Mouse (Mus musculus): ENCODE measurements around the gene Ccdc97. TPM values are rescaled to one million over a fixed set of nuclear protein-coding genes. Genes with fewer than 3 reads are reported as not detected.

The Ccdc97 gene
- total and polyA plus RNA-seq, 2 experiments = 6.8 to 38.4 TPM

GRCm38 (mm10) chr7:25719761-25720610, 1.1 kb upstream of the Ccdc97 start:
- WGBS = 57% methylated on average over 10 of the region's 10 CpGs
- H3K79me2 ChIP-seq (ENCODE audit: control insufficient read depth, insufficient read depth, low read length) = no peaks in the 10 kb centered on the region
- no peak overlapping the region for H3K27ac ChIP-seq (replicated peaks; ENCODE audit: insufficient read depth, low read depth, low read length)
- no peak overlapping the region for H3K9ac ChIP-seq (ENCODE audit: low read depth, low read length)
- no peak overlapping the region for H3K4me3 ChIP-seq (ENCODE audit: insufficient read depth, low read depth, low read length)
- peak; percentile 51 for DNase-seq (ENCODE audit: extremely low read depth, low read depth, low spot score)
- TF ChIP-seq CTCF (IDR thresholded peaks at IDR 0.05; ENCODE audit: low read depth, low read length) (peak; percentile 98), POLR2A (IDR thresholded peaks at IDR 0.05; ENCODE audit: extremely low read depth, insufficient read depth, low read length) (no peak)
- H3K36me3 ChIP-seq (ENCODE audit: control insufficient read depth, insufficient read depth, low read length) = peaks cover 26% of the 10 kb centered on the region
- no peaks in the 10 kb centered on the region for H3K27me3 ChIP-seq (ENCODE audit: control insufficient read depth, insufficient read depth, low read length)
- peaks cover 7% of the 10 kb centered on the region for H3K4me1 ChIP-seq (ENCODE audit: control insufficient read depth, insufficient read depth, low read length)

DNA sequence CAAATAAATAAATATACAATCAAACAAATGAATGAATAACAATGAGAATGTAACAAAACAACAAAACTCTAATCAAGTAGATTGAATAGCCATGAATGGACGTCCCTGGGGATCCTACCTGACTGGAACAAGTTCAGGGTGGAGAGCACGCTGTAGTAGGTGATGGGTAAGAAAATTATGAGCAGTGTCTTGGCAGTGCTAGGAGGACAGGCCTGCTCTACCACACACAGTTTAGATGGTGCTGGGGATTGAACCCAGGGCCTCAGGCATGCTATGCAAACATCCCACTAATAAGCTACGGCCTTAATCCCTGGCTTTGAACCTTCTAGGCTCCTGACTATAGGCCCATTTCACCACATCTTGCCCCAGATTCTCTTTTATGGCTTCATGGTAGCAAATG, 1.4 kb downstream of the Ccdc97 start:
- H3K36me3 ChIP-seq (ENCODE audit: control insufficient read depth, insufficient read depth, low read length) = peaks cover 8% of the 10 kb centered on the region; the same call in 1 of the 2 replicates
- H3K9ac ChIP-seq (ENCODE audit: low read depth, low read length) = no peak overlapping the region; the same call in 1 of the 2 replicates

DNA sequence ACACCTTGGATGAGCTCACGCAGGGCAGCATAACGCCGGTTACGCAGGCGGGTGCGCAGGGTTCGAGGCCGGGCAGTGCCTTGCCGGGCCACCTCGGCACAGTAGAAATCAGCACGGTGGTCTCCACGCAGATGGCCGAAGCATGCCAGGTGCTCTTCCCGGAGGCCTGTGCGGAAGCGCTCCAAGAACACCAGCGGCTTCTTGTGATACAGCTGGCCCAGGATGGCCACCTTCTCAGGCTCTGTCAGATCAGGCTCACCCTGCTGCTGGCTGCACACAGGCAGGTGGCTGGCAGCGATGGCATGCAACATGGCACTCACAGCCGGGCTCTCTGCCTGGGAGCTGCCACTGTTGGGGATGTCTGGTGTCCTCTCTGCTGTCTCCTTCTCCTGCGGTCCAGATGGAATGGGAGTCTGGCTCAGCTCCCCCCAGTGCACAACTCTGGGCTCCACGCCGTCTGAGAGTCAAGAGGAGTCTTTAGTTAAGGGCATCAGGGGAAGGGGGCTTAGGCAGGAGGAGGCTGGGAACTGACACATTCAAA, 3.1 kb downstream of the Ccdc97 start:
- Histone ChIP-seq H3K36me3 (ENCODE audit: control insufficient read depth, insufficient read depth, low read length) (peaks cover 6% of the 10 kb centered on the region; the same call in 1 of the 2 replicates), H3K79me2 (ENCODE audit: control insufficient read depth, insufficient read depth, low read length) (no peaks in the 10 kb centered on the region)
- no peak for TF ChIP-seq POLR2A (IDR thresholded peaks at IDR 0.05; ENCODE audit: extremely low read depth, insufficient read depth, low read length)
- TF ChIP-seq CTCF (IDR thresholded peaks at IDR 0.05; ENCODE audit: low read depth, low read length) = no peak

More for the DNA sequence above, 1.4 kb downstream of the Ccdc97 start:
- TF ChIP-seq POLR2A (IDR thresholded peaks at IDR 0.05; ENCODE audit: extremely low read depth, insufficient read depth, low read length) (no peak), CTCF (IDR thresholded peaks at IDR 0.05; ENCODE audit: low read depth, low read length) (no peak)
- Histone ChIP-seq H3K4me1 (ENCODE audit: control insufficient read depth, insufficient read depth, low read length) (peaks cover 7% of the 10 kb centered on the region), H3K4me3 (ENCODE audit: insufficient read depth, low read depth, low read length) (no peak overlapping the region), H3K27ac (replicated peaks; ENCODE audit: insufficient read depth, low read depth, low read length) (no peak overlapping the region), H3K79me2 (ENCODE audit: control insufficient read depth, insufficient read depth, low read length) (no peaks in the 10 kb centered on the region), H3K27me3 (ENCODE audit: control insufficient read depth, insufficient read depth, low read length) (no peaks in the 10 kb centered on the region)
- WGBS = 89% methylated on average over 3 of the region's 3 CpGs
- no peak for DNase-seq (ENCODE audit: extremely low read depth, low read depth, low spot score)

DNA sequence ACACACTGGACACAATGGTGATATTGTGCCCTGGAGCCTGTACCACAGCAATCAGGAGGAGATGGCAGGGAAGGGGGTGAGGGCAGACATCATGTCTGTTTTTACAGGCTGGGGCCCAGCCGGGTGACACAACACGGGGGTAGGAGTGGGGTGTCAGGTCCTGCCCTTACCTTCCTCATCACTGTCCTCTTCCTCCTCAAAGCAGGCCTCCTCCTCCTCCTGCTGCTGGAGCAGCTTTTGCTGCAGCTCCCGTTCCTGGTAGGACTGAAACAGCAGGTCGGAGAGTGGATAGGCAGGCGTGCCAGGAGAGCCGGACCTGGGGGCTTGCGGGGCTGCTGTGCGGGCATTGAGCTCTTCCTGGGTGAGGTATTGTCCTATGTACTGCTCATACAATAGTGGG, 4.3 kb downstream of the Ccdc97 start:
- no peak for DNase-seq (ENCODE audit: extremely low read depth, low read depth, low spot score)
- H3K36me3 ChIP-seq (ENCODE audit: control insufficient read depth, insufficient read depth, low read length) = peaks cover 6% of the 10 kb centered on the region; the same call in 1 of the 2 replicates
- no peak overlapping the region for H3K27ac ChIP-seq (replicated peaks; ENCODE audit: insufficient read depth, low read depth, low read length)
- peaks cover 7% of the 10 kb centered on the region for H3K4me1 ChIP-seq (ENCODE audit: control insufficient read depth, insufficient read depth, low read length)
- H3K79me2 ChIP-seq (ENCODE audit: control insufficient read depth, insufficient read depth, low read length) = no peaks in the 10 kb centered on the region
- no peaks in the 10 kb centered on the region for H3K27me3 ChIP-seq (ENCODE audit: control insufficient read depth, insufficient read depth, low read length)
- H3K4me3 ChIP-seq (ENCODE audit: insufficient read depth, low read depth, low read length) = no peak overlapping the region
- H3K9ac ChIP-seq (ENCODE audit: low read depth, low read length) = no peak overlapping the region
- TF ChIP-seq CTCF (IDR thresholded peaks at IDR 0.05; ENCODE audit: low read depth, low read length) (no peak), POLR2A (IDR thresholded peaks at IDR 0.05; ENCODE audit: extremely low read depth, insufficient read depth, low read length) (no peak)
- 94% methylated on average over 8 of the region's 8 CpGs for WGBS

More for the DNA sequence above, 3.1 kb downstream of the Ccdc97 start:
- Histone ChIP-seq H3K4me3 (ENCODE audit: insufficient read depth, low read depth, low read length) (no peak overlapping the region), H3K27me3 (ENCODE audit: control insufficient read depth, insufficient read depth, low read length) (no peaks in the 10 kb centered on the region), H3K9ac (ENCODE audit: low read depth, low read length) (no peak overlapping the region), H3K4me1 (ENCODE audit: control insufficient read depth, insufficient read depth, low read length) (peaks cover 7% of the 10 kb centered on the region), H3K27ac (replicated peaks; ENCODE audit: insufficient read depth, low read depth, low read length) (no peak overlapping the region)
- WGBS = 96% methylated on average over 22 of the region's 22 CpGs
- no peak for DNase-seq (ENCODE audit: extremely low read depth, low read depth, low spot score)

DNA sequence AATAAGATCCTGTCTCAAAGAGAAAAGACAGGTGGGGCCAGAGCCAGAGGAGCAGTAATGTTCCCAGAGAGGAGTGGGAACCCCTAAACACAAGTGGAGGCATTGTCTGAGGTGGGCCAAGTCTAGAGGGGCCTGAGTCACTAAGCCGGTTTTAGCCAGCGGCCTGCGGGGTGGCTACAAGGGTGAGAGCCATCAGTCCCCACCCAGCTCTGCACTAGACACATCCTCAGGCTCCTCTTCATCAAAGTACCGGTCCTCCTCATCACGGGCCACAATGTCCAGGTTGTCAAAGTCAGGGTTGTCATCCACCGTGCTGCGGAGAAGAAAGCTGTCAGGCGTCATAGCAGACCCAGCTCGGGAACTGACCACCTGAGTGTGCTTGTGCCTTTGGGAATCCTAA, 6.1 kb downstream of the Ccdc97 start:
- Histone ChIP-seq H3K27me3 (ENCODE audit: control insufficient read depth, insufficient read depth, low read length) (no peaks in the 10 kb centered on the region), H3K4me3 (ENCODE audit: insufficient read depth, low read depth, low read length) (no peak overlapping the region), H3K9ac (ENCODE audit: low read depth, low read length) (no peak overlapping the region), H3K36me3 (ENCODE audit: control insufficient read depth, insufficient read depth, low read length) (peaks cover 6% of the 10 kb centered on the region; the same call in 1 of the 2 replicates), H3K27ac (replicated peaks; ENCODE audit: insufficient read depth, low read depth, low read length) (no peak overlapping the region), H3K79me2 (ENCODE audit: control insufficient read depth, insufficient read depth, low read length) (no peaks in the 10 kb centered on the region), H3K4me1 (ENCODE audit: control insufficient read depth, insufficient read depth, low read length) (no peaks in the 10 kb centered on the region; the same call in none of the 2 replicates)
- TF ChIP-seq CTCF (IDR thresholded peaks at IDR 0.05; ENCODE audit: low read depth, low read length) (no peak), POLR2A (IDR thresholded peaks at IDR 0.05; ENCODE audit: extremely low read depth, insufficient read depth, low read length) (no peak)
- 94% methylated on average over 9 of the region's 9 CpGs for WGBS
- DNase-seq (ENCODE audit: extremely low read depth, low read depth, low spot score) = no peak

Data from liver, adult 2 months (tissue).